In genomic region chr5:112093905-112094571, GRCm38 (mm10) we compare ENCODE assay signal across 11 mouse cellular contexts.
DNase-seq lines count a peak whose midpoint lies in the region; ATAC-seq and TF ChIP-seq lines count a peak whose summit lies in the region.
"Had no signal": no experiment of that assay in that cellular context is flagged by ENCODE, and none has a peak within 500 bp of the region (broad histone marks: within the 10 kb centered on the region; RNA-seq: fewer than 3 reads in every experiment).

No protein-coding gene starts in this region.

- H3K4me2 ChIP-seq in midbrain, embryonic 13.5 days (replicated peaks): no peak overlapping the region
- H3K4me2 ChIP-seq in liver, embryonic 11.5 days: no peak overlapping the region
- H3K4me2 ChIP-seq: embryonic facial prominence, embryonic 15.5 days; midbrain, embryonic 12.5 days had no signal

- peaks cover 8% of the 10 kb centered on the region for H3K27me3 ChIP-seq in midbrain, embryonic 13.5 days
- no peaks in the 10 kb centered on the region for H3K27me3 ChIP-seq in midbrain, embryonic 10.5 days (ENCODE audit: low read depth, poor library complexity, severe bottlenecking)
- H3K27me3 ChIP-seq in splenic B cell, adult 2 months (ENCODE audit: control insufficient read depth, insufficient read depth, low read length, poor library complexity, severe bottlenecking): no peaks in the 10 kb centered on the region
- H3K27me3 ChIP-seq in liver, embryonic 11.5 days (replicated peaks; ENCODE audit: control insufficient read depth, insufficient read depth, low read length): no peaks in the 10 kb centered on the region

- WGBS in midbrain, embryonic 13.5 days: 79% methylated on average over 17 of the region's 17 CpGs
- WGBS in midbrain, embryonic 10.5 days: 80% methylated on average over 17 of the region's 17 CpGs
- 72% methylated on average over 17 of the region's 17 CpGs for WGBS in liver, embryonic 11.5 days

- peak overlapping the region; percentile 17; the same call in 1 of the 2 replicates for H3K27ac ChIP-seq in midbrain, embryonic 13.5 days
- H3K27ac ChIP-seq in midbrain, embryonic 10.5 days (replicated peaks): no peak overlapping the region
- H3K27ac ChIP-seq in left cerebral cortex, adult 2 months: no peak overlapping the region
- no peak overlapping the region for H3K27ac ChIP-seq in liver, embryonic 11.5 days (ENCODE audit: low read depth, low read length)
- H3K27ac ChIP-seq: embryonic facial prominence, embryonic 15.5 days; midbrain, embryonic 12.5 days had no signal

- peaks cover 13% of the 10 kb centered on the region for H3K4me1 ChIP-seq in midbrain, embryonic 13.5 days (replicated peaks)
- H3K4me1 ChIP-seq in midbrain, embryonic 10.5 days: peaks cover 9% of the 10 kb centered on the region
- no peaks in the 10 kb centered on the region for H3K4me1 ChIP-seq in liver, embryonic 11.5 days (replicated peaks; ENCODE audit: control insufficient read depth, insufficient read depth, low read length)

- H3K9me3 ChIP-seq in midbrain, embryonic 13.5 days: no peaks in the 10 kb centered on the region
- H3K9me3 ChIP-seq in midbrain, embryonic 10.5 days (replicated peaks): no peaks in the 10 kb centered on the region
- H3K9me3 ChIP-seq in liver, embryonic 11.5 days (ENCODE audit: control insufficient read depth, low read length): no peaks in the 10 kb centered on the region
- H3K9me3 ChIP-seq: embryonic facial prominence, embryonic 15.5 days; midbrain, embryonic 12.5 days had no signal

- no peaks in the 10 kb centered on the region for H3K36me3 ChIP-seq in midbrain, embryonic 13.5 days
- H3K36me3 ChIP-seq in midbrain, embryonic 10.5 days: no peaks in the 10 kb centered on the region
- H3K36me3 ChIP-seq in splenic B cell, adult 2 months (ENCODE audit: control insufficient read depth, insufficient read depth, low read length, poor library complexity, severe bottlenecking): no peaks in the 10 kb centered on the region
- H3K36me3 ChIP-seq in liver, embryonic 11.5 days (ENCODE audit: control insufficient read depth, insufficient read depth, low read length): no peaks in the 10 kb centered on the region
- H3K36me3 ChIP-seq: embryonic facial prominence, embryonic 15.5 days; midbrain, embryonic 12.5 days had no signal

- no peak; the same call in none of the 2 replicates for TF ChIP-seq CTCF in left cerebral cortex, adult 2 months (IDR thresholded peaks at IDR 0.05)

- H3K4me3 ChIP-seq in midbrain, embryonic 13.5 days (replicated peaks): no peak overlapping the region
- H3K4me3 ChIP-seq in midbrain, embryonic 10.5 days: no peak overlapping the region
- no peak overlapping the region for H3K4me3 ChIP-seq in left cerebral cortex, adult 2 months
- H3K4me3 ChIP-seq in liver, embryonic 11.5 days (ENCODE audit: low read depth, low read length): no peak overlapping the region
- H3K4me3 ChIP-seq: embryonic facial prominence, embryonic 15.5 days; midbrain, embryonic 12.5 days had no signal

- no peak for ATAC-seq in midbrain, embryonic 13.5 days
- ATAC-seq in frontal cortex, adult (ENCODE audit: low TSS enrichment): peak; percentile 93
- no peak for ATAC-seq in liver, embryonic 11.5 days (replicated peaks; ENCODE audit: low FRiP score)
- ATAC-seq in megakaryocyte, adult 5-6 weeks (ENCODE audit: poor library complexity, severe bottlenecking): no peak
- ATAC-seq: activated CD4-positive, CD25-positive, alpha-beta regulatory T cell, adult 4 months had no signal

- no peak overlapping the region for H3K9ac ChIP-seq in midbrain, embryonic 13.5 days (replicated peaks)
- H3K9ac ChIP-seq in liver, embryonic 11.5 days (ENCODE audit: low read depth, low read length): no peak overlapping the region
- H3K9ac ChIP-seq: embryonic facial prominence, embryonic 15.5 days; midbrain, embryonic 12.5 days had no signal

- no peak for DNase-seq in midbrain, embryonic 10.5 days (ENCODE audit: low spot score)
- peak; percentile 48 to 49 for DNase-seq in left cerebral cortex, adult 2 months (ENCODE audit: extremely low spot score in 1 of 2, low spot score in 2 of 2)
- DNase-seq in splenic B cell, adult 2 months (ENCODE audit: low read depth, low spot score): peak; percentile 43
- no peak for DNase-seq in c-Kit-positive CD71-positive TER-119-positive erythroid progenitor cells, embryonic 14.5 days (ENCODE audit: low spot score)
- DNase-seq in liver, embryonic 11.5 days (ENCODE audit: low spot score): no peak

- intact Hi-C loops in left cerebral cortex, adult 2 months (cut with DNase I): loop anchor here (5.0 kb wide), 1 partner anchor 48 kb away; no protein-coding TSS in a partner anchor

Comparison
In these comparisons a context has a peak if more than half of its experiments do, and no peak if none do; other contexts are left out.
1. DNase-seq: peak in left cerebral cortex, adult 2 months (2 of 2) and splenic B cell, adult 2 months (single experiment); none in midbrain, embryonic 10.5 days (single experiment), c-Kit-positive CD71-positive TER-119-positive erythroid progenitor cells, embryonic 14.5 days (single experiment) and liver, embryonic 11.5 days (single experiment).